Mouse (Mus musculus) right cerebral cortex, postnatal 36 days (tissue): Measurements from ENCODE around the gene Tns1.
"Not testable (repeated sequence)": the region's sequence is repeated elsewhere in the genome, so short reads cannot be mapped to it uniquely, and the experiment has no call there.

Experiments used
- DNase-seq, 2 experiments: peaks; one replicate each; pipeline ENCODE4 v3.0.0; 2022; ENCODE audit warnings: low spot score in 2 of 2, mixed read lengths in 1 of 2

Tns1 gene

DNA sequence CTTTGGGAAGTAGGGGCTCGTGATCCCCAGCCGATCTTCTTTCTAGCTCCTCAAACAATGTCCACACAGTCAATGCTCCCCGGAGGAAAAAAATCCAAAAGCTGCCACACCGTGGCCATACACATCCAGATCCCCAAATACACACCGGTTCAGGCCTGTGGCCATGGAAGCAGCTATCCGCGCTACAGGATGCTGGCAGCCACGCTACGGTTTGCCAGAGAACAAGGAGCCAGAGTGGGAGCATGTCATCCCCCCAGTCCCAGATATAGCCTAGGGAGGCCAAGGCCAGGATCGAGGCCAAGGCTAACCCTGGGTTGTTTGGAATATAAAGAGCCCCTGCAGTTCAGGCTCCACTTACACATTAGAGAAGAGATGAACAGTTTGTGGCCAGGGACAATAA is 211.8 kb downstream of the Tns1 start:
- DNase-seq, result peak in 1 of 2 experiments; percentile 0

DNA sequence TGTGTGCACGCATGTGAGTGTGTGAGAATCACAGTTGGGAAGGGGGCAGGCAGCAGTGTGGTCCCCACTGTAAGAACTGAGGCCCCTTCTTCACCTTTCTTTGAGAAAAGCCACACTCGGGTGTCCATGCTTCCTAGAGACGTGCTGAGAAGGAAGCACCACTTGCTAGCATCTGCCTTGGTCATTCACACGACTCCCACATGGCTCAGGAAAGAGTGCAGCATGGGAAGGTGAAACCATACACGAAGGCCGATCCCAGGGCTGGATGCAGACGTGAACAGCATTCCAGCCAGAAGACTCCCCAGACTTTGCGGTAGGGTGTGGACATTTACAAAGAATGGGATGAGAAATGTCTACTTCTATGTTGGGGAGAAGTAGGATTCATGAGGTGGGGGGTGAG is 212.3 kb downstream of the Tns1 start:
- DNase-seq, result no peak

DNA sequence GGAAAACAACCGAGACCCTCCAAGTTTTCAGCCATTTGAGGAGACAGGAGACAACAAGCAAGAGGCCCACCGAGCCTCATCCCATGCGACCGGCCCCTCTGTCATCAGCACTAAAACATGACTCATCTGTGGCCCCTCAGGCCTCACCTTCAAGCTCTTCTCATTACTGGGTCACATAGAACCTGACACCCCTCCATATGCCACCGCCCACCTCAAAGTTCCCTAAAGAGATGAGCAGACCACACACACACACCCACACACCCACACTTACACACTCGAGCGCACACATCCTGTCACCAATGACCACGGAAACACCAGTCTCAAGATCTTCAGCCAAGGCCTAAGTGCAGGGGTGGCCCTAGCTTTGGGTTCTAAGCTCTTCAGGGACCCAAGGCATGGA is 213.5 kb downstream of the Tns1 start:
- DNase-seq, result no peak

DNA sequence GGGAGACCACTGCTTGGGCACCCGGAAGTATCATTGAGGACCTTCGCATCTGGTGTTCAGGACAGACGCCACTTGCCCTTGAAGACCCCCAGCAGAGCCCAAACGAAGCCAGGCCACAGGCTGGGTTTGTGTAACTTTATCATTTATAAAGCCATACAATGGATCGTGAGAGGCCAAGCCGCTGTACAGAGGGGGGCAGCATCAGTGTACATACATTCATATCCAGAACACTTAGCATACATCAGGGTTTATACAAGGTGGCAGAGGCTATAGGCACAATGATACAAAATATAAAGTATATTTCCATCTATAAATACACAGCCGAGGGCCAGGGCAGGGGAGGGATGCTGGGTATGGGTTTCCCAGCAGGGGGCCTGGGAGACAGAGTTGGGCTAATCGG is 214.1 kb downstream of the Tns1 start:
- no peak for DNase-seq

DNA sequence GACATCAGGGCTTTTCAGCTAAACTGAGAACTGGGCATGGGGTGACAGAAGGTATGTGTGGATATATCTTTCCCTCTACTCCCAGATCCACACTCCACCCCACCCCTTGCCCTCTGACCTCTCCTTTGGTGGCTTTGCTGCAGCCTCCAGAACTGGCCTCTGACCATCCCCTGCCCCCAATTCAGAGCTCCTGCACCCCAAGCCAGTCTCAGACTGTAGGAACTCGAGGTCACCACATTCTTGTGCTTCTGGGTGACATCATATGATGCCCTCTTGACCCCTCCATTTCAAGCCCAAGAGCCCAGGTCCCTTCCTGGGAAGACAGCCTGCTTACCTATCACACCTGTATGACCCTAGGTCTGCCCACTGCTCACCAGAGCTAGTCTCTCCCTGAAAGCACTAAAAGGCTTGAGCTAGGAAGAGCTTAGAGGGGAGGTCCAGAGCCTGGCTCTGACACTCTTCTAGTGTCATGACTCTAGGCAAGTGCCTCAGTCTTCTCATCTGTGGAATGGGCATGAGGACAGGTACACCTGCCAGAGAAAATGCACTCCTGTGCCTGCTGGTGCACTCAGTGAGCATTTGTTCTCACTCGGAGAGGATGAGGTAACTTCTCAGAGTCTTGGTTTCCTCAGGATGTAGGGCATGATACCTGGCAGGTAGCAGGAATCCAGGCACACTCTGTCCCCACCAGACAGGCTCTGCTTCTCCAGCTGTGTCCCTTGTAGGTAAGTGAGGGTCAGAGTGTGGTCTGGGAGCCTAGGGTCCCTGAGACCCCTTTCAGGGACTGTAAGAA is 214.9 kb downstream of the Tns1 start:
- DNase-seq, result no peak

DNA sequence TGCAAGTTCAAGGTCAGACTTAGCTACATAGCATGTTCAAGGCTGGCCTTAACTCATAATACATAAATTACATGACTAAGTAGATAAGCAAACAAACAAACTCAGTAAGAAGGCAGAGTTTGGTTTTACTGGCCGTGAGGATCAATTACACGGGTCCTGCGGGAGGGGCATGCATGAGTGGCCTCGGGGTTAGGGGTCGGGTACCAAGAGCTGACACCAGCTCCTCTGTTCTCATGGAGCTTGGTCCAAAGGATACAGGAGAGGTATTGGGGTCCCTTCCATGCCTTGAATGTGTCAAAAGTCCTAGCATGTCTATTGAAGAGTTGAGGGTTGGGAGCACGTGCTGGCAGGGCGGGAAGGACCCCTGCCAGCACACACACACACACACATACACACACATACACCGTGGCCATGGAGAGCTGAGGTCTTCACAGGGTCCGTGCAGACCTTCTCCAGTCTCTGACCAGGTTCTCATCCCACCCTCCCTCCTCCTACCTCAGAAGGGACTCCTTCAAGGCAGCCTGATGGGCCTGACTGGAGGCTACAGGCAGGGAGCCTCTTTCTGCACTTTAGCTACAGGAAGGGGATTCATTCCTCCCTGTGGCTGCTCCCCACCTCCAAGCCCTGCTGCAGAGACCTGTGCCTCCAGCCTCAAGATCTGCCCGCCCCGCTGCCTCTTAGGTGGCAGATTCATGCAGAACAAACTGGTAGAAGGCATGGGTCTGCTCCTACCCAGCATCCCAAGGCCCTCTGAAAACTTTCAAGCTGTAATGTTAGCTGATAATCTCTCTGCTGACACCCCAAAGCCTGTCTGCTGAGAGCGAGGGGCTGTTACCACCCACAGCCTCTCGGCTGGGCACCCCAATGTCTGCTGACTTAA is 215.9 kb downstream of the Tns1 start:
- DNase-seq, result no peak

- DNase-seq, result no peak
These were observed 217.1 kb downstream of the Tns1 start for GRCm38 (mm10) chr1:73907166-73907565.

DNA sequence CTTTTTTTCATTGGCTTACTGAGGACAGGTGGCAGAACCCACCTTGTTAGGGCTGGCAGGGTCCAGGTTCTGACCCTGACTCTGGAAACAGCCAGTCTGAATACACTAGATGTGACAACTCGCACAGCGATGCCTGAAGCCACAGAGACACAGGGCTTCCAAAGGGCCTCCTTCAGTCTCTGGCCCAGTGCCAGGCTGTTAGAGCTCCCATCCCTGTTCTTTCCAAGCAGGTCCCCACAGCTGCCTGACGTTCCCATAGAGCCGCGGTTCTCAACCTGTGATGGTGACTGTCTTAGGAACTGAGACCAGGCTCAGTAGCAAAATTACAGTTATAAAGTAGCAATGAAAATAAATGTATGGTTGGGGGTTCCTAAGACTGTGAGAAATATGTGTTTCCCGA is 217.9 kb downstream of the Tns1 start:
- DNase-seq, result no peak

DNA sequence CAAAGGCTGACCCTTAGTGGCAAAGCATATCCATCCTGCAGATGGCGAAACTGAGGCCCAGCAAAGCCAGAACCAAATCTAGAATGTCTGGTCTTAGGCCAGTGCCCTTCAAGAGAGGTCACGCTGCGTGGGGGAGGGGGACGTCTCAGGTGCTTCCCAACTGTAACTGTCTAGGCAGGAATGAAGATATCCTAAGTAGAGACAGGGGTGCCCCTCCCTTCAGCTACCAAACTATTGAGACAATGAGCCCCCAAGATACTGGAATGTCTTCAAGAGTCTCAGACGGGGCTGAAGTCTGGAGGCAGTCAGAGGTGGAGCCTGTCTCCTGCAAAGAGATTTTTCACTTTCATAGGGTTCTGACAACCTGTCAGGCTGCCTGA is 218.4 kb downstream of the Tns1 start:
- no peak for DNase-seq

DNA sequence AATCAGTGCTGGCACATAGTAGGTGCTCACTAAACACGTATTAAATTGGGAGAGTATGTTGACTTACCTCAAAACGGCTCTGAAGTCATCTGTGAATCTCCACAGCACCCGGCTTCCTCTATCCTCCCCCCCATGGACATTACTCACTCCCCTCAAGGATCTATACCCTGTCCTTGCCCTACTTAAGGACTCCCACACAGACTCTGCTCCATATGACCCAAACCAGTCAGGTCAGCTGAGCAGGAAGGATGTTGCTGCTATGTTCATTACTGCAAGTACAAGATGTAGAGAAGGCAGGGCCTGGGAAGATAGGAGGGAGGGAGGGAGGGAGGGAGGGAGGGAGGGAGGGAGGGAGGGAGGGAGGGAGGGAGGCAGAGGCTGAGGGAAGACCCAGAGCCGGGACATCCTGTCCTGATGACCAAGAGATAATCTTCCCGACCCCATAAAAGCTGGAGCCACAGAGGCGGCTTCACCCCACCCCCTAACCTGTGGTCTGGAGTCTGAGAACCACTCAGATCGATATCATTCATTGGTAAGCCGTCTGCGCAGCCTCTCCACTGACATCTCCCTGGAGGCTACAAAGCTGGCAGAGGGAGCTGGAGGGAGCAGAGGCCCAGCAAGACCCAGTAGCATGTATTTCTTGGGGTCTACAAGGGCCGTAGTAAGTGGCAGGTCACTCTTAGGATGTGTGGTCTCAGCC is 219.0 kb downstream of the Tns1 start:
- no peak for DNase-seq

GRCm38 (mm10) chr1:73904641-73905040 is 219.6 kb downstream of the Tns1 start:
- no peak for DNase-seq

DNA sequence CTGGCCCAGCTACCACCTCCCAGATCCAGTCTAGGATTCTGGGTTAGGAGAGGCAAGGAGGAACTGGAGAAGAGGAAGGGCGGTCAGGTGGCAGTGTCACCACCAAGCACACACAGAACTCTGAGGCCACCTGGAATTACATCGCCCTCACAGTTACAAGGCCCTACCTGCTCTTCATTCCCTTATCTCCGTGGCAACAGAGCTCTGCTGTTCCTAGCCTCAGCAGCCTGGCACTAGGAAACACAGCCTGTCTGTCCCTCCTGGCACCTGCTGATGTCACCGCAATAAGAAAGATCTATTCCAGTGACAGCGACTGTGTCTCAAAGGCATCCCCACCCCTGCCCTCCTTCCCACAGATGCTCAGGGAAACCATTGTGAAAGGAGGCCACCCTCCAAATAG is 221.2 kb downstream of the Tns1 start:
- DNase-seq, result no peak

DNA sequence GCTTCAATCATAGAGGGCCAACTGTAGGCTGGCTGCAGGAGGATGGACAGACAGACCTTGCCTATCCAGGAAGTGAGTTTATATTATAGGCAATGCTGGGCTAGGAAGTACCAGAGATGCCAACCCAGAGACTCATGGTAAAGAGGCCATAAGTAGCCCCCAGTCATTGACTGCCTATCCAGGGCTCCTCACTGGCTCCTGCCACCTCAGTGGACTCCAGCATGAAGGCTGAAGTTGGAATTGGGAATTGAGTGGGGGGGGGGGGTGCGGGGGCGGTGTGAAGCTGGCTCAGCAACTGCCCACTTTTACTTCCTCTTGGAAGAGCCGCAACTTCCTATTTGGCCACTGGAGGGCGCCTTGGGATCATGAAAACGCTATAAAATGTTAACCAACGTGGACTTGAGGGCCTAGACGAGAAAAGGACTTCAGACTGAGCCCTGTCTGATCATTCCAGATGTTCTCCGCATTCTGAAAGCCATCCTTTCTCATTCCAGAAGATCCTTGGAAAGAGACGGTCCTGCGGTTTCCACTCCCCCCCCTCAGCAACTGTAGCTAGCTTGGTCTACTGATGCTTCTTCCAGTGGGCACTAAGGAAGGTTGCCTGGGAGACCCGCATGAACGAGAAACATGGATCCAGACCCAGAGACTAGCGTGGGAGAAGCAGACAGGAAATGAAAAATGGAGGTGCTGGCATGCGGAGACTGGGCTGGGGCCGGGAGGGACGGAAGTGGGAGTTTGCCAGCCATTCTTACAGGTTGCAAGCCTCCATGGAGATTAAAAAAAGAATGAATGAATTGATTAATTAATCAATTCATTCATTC is 221.9 kb downstream of the Tns1 start:
- DNase-seq, result peak; percentile 50 to 64

GRCm38 (mm10) chr1:73901496-73901899 is 222.8 kb downstream of the Tns1 start:
- DNase-seq, result peak in 1 of 2 experiments; percentile 48

- not testable (repeated sequence) for DNase-seq
These were observed 228.8 kb downstream of the Tns1 start for GRCm38 (mm10) chr1:73895451-73895850.

DNA sequence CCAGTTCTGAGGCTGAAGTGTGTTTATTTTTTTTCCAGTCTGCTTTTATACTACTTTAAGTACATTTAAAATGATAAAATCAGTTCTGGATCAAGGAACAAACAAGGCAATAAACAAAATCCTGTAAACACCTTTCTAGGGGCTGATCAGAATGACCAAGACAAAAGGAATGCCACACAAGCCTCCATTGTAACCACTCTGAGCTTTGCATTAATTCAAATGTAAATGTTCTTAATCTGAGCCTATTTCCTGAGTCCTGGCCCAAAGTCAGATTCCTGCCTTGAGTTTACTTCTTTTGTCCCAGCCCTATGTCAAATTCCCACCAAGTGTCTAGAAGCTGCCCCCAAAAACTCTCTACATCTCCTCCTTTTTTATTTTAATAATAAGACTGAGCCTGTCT is 243.5 kb downstream of the Tns1 start:
- no peak for DNase-seq

DNA sequence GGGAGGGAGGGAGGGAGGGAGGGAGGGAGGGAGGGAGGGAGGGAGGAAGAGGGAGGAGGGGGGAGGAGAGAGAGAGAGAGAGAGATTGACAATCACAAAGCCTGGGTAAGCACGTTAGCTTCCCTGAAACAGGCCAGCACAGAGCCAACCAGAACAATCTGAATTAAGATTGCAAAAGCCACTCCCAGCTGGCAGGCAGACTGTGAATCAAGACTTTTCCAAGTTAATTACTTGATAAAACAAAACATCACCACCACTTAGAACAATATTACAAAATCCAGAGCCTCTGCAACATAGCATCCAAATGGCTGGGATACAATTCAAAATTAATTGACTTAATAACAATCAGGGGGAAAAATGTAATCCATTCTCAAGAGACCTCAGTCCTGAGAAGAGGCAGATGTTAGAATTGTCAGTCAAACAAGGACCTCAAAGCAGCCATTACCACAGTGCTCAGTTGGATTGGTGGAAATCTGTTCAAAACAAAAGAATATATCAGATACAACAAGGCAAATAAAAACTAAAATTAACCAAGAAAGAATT is 248.5 kb downstream of the Tns1 start:
- no peak for DNase-seq

GRCm38 (mm10) chr1:73864314-73864713 is 259.9 kb downstream of the Tns1 start:
- no peak for DNase-seq

DNA sequence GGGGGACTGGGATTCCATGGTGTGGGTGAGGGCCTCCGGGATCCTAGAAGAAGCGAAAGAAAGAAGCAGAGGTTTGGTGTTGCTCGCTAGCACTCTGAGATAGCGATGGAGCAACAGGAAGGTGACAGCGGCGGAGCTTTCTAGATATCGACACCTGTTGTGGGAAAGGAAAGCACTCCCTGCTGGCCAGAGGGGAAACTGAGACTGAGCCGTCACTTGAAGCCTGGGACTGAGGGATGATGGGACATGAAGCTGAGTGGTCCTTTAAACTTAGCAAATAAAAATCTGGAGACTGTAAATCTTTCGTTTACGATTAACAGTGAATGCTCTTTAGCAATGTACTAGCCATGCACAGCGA is 261.2 kb downstream of the Tns1 start:
- no peak for DNase-seq

DNA sequence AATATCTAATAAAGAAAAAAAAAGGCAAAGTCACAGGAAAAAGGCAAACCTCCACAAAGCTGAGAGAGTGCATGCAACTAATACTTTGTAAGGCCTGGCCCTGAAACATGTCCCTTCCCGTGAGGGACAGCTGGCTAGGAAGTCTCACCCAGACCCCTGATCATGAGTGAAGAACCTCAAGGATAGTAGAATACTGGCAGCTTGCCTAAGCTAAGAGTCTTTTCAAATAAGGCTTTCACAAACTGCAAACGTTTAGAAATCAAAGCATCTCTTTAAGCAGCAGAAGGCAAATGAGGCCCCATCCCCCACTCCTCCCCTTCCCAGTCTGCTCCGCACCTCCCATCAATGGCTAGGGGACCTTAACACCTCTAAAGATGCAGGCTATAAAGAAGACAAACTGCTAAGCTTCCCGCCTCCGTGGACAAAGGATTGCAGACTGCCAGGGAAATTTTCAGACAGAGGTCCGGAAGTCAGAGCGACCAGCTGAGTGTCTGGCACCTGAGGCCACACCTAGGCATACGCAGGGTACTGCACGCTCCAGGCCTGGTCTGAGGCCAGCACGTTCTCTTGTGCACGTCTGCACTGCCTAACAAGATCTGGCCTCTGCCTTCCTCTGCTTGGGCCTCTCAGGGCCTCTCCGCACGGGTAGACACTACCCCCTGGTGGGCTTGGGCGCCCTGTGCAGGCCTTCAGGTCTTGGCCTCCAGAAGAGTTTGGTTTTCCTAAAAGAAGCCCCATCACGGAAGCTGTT is 261.8 kb downstream of the Tns1 start:
- DNase-seq, result no peak

DNA sequence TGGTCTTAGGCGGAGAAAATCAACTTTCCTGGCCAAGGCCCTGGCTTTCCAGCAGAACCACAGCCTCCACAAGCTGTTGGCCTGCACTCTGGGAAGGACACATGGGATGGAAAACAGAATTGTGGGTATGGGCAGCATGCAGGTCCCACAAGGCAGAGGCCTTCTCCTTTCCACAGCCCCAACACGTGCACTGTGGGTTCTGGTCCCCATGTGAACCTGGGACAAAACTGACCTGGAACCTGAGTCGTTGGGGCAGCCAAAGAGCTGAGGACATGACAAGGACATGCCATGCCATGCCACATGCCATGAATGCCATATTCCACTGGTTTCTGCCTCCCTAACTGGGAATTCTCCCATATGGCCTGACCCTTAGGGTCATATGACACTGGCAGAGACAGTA is 263.8 kb downstream of the Tns1 start:
- no peak for DNase-seq
